ENCODE assay signal across 18 mouse cellular contexts in genomic region chr14:12299171-12299570, GRCm38 (mm10). TPM values are rescaled to one million over a fixed set of nuclear protein-coding genes. Genes with fewer than 3 reads are reported as not detected.
"Had no signal": no experiment of that assay in that cellular context is flagged by ENCODE, and none has a peak within 500 bp of the region (broad histone marks: within the 10 kb centered on the region; RNA-seq: fewer than 3 reads in every experiment).

No protein-coding gene starts in this region.

- DNase-seq: gastrocnemius, postnatal 14 days; gastrocnemius, postnatal 36 days; heart, adult 2 months; heart, postnatal 14 days; heart, postnatal 36 days; kidney, adult 11 months; kidney, adult 2 months; kidney, adult 9 months; kidney, postnatal 14 days; kidney, postnatal 36 days; layer of hippocampus, adult 9-11 months; layer of hippocampus, postnatal 36 days; left cerebral cortex, postnatal 4 days had no signal

RNA-seq across cellular contexts. Expression of gene Gm49355, which starts 15.4 kb away (rescaled TPM):
- total RNA-seq: heart, postnatal 14 days; heart, postnatal 36 days; left cerebral cortex, postnatal 10 days; left cerebral cortex, postnatal 4 days had no signal

RNA-seq across cellular contexts. Expression of gene Fezf2, which starts 48.8 kb away (rescaled TPM):
- total RNA-seq: gastrocnemius, adult 18-20 months; gastrocnemius, adult 8-10 months; gastrocnemius, postnatal 14 days; gastrocnemius, postnatal 36 days; heart, adult 2 months; heart, postnatal 36 days; hematopoietic stem cell, adult 5-6 weeks; liver, adult 2 months had no signal
